ENCODE assay signal across 16 mouse cellular contexts in genomic region chr16:44204331-44204730, GRCm38 (mm10). TPM values are rescaled to one million over a fixed set of nuclear protein-coding genes. Genes with fewer than 3 reads are reported as not detected.
A peak's percentile ranks its signal among the peaks of the same experiment; 100 is the strongest.
DNase-seq lines count a peak whose midpoint lies in the region; ATAC-seq and TF ChIP-seq lines count a peak whose summit lies in the region.
"Had no signal": no experiment of that assay in that cellular context is flagged by ENCODE, and none has a peak within 500 bp of the region (broad histone marks: within the 10 kb centered on the region; RNA-seq: fewer than 3 reads in every experiment).

No protein-coding gene starts in this region.

- no peak overlapping the region for H3K27ac ChIP-seq in embryonic facial prominence, embryonic 14.5 days (replicated peaks; ENCODE audit: low read depth, low read length)
- H3K27ac ChIP-seq in embryonic facial prominence, embryonic 10.5 days (replicated peaks) = no peak overlapping the region
- no peak overlapping the region for H3K27ac ChIP-seq in lung, embryonic 16.5 days (ENCODE audit: low read length)
- H3K27ac ChIP-seq in layer of hippocampus, adult 2 months = peak overlapping the region; percentile 77; the same call in 1 of the 2 replicates
- H3K27ac ChIP-seq: embryonic facial prominence, embryonic 13.5 days; limb, embryonic 12.5 days; midbrain, embryonic 12.5 days had no signal

- H3K4me3 ChIP-seq in embryonic facial prominence, embryonic 14.5 days (ENCODE audit: low read depth, low read length) = no peak overlapping the region
- H3K4me3 ChIP-seq in embryonic facial prominence, embryonic 10.5 days = no peak overlapping the region
- H3K4me3 ChIP-seq in lung, embryonic 16.5 days (ENCODE audit: low read length) = no peak overlapping the region
- H3K4me3 ChIP-seq in lung, adult 2 months (replicated peaks; ENCODE audit: extremely low read depth, low read depth, low read length) = no peak overlapping the region
- no peak overlapping the region for H3K4me3 ChIP-seq in layer of hippocampus, adult 2 months
- H3K4me3 ChIP-seq: embryonic facial prominence, embryonic 13.5 days; limb, embryonic 12.5 days; midbrain, embryonic 12.5 days had no signal

- no peaks in the 10 kb centered on the region for H3K27me3 ChIP-seq in embryonic facial prominence, embryonic 14.5 days (replicated peaks; ENCODE audit: control insufficient read depth, insufficient read depth, low read length)
- no peaks in the 10 kb centered on the region for H3K27me3 ChIP-seq in embryonic facial prominence, embryonic 10.5 days (replicated peaks; ENCODE audit: low read depth, poor library complexity, severe bottlenecking)
- no peaks in the 10 kb centered on the region for H3K27me3 ChIP-seq in lung, embryonic 16.5 days (ENCODE audit: control insufficient read depth, insufficient read depth, low read depth, low read length)
- H3K27me3 ChIP-seq: embryonic facial prominence, embryonic 13.5 days; limb, embryonic 12.5 days; midbrain, embryonic 12.5 days had no signal

- no peak for TF ChIP-seq POLR2A in lung, adult 2 months (IDR thresholded peaks at IDR 0.05; ENCODE audit: borderline replicate concordance, extremely low read depth, low read depth, low read length)

- no peak for DNase-seq in embryonic facial prominence, embryonic 14.5 days (ENCODE audit: low spot score)
- DNase-seq in embryonic facial prominence, embryonic 10.5 days (ENCODE audit: low spot score) = no peak
- no peak for DNase-seq in lung, adult 2 months
- DNase-seq in layer of hippocampus, adult 2 months (ENCODE audit: low spot score in 2 of 2) = peak; percentile 71 to 74
- DNase-seq in skeletal muscle tissue, adult 2 months (ENCODE audit: low read depth, low spot score) = peak; percentile 49
- no peak for DNase-seq in kidney, postnatal 36 days
- no peak for DNase-seq in right cerebral cortex, postnatal 10 days (ENCODE audit: low spot score in 2 of 2)
- DNase-seq: adrenal gland, adult 8-10 months; kidney, postnatal 25 days; lung, embryonic 14.5 days; thymus, adult 18-20 months had no signal

- ATAC-seq in embryonic facial prominence, embryonic 14.5 days (ENCODE audit: low read depth) = peak; percentile 47; the same call in 1 of the 2 replicates
- ATAC-seq in lung, embryonic 16.5 days (ENCODE audit: low read depth) = 0 out of 2 replicates have a peak, but pooled peaks have one; percentile 34
- ATAC-seq: intestine, embryonic 16.5 days had no signal

- H3K9me3 ChIP-seq in embryonic facial prominence, embryonic 14.5 days (ENCODE audit: control insufficient read depth, low read length) = no peaks in the 10 kb centered on the region
- no peaks in the 10 kb centered on the region for H3K9me3 ChIP-seq in embryonic facial prominence, embryonic 10.5 days
- H3K9me3 ChIP-seq in lung, embryonic 16.5 days (ENCODE audit: control insufficient read depth, low read length) = no peaks in the 10 kb centered on the region
- H3K9me3 ChIP-seq: embryonic facial prominence, embryonic 13.5 days; limb, embryonic 12.5 days; midbrain, embryonic 12.5 days had no signal

- H3K4me2 ChIP-seq in embryonic facial prominence, embryonic 14.5 days (ENCODE audit: low read depth, low read length) = no peak overlapping the region
- H3K4me2 ChIP-seq in lung, embryonic 16.5 days (ENCODE audit: low read depth, low read length) = no peak overlapping the region
- H3K4me2 ChIP-seq: embryonic facial prominence, embryonic 13.5 days; limb, embryonic 12.5 days; lung, embryonic 14.5 days; midbrain, embryonic 12.5 days had no signal

- WGBS in embryonic facial prominence, embryonic 14.5 days = 88% methylated on average over 6 of the region's 6 CpGs
- 92% methylated on average over 6 of the region's 6 CpGs for WGBS in embryonic facial prominence, embryonic 10.5 days
- 63% methylated on average over 6 of the region's 6 CpGs for WGBS in lung, embryonic 16.5 days
- 60% methylated on average over 6 of the region's 6 CpGs for WGBS in lung, adult 2 months

- no peak for TF ChIP-seq CTCF in lung, adult 2 months (IDR thresholded peaks at IDR 0.05; ENCODE audit: insufficient read depth, low read length)
- no peak for TF ChIP-seq CTCF in layer of hippocampus, adult 2 months (conservative IDR thresholded peaks at IDR 0.05)

- no peak overlapping the region for H3K9ac ChIP-seq in embryonic facial prominence, embryonic 14.5 days (ENCODE audit: low read depth, low read length)
- no peak overlapping the region for H3K9ac ChIP-seq in lung, embryonic 16.5 days (ENCODE audit: low read length)
- H3K9ac ChIP-seq: embryonic facial prominence, embryonic 13.5 days; limb, embryonic 12.5 days; lung, embryonic 14.5 days; midbrain, embryonic 12.5 days had no signal

- H3K4me1 ChIP-seq in embryonic facial prominence, embryonic 14.5 days (ENCODE audit: control insufficient read depth, insufficient read depth, low read length) = no peaks in the 10 kb centered on the region
- H3K4me1 ChIP-seq in embryonic facial prominence, embryonic 10.5 days = peaks cover 9% of the 10 kb centered on the region
- no peaks in the 10 kb centered on the region for H3K4me1 ChIP-seq in lung, embryonic 16.5 days (replicated peaks; ENCODE audit: control insufficient read depth, insufficient read depth, low read length)
- no peaks in the 10 kb centered on the region for H3K4me1 ChIP-seq in lung, adult 2 months (ENCODE audit: control insufficient read depth, insufficient read depth, low read length)
- H3K4me1 ChIP-seq: embryonic facial prominence, embryonic 13.5 days; limb, embryonic 12.5 days; midbrain, embryonic 12.5 days had no signal

- H3K36me3 ChIP-seq in embryonic facial prominence, embryonic 14.5 days (ENCODE audit: control insufficient read depth, insufficient read depth, low read length) = peaks cover 68% of the 10 kb centered on the region
- H3K36me3 ChIP-seq in embryonic facial prominence, embryonic 10.5 days (replicated peaks) = peaks cover 84% of the 10 kb centered on the region
- H3K36me3 ChIP-seq in lung, embryonic 16.5 days (ENCODE audit: control insufficient read depth, insufficient read depth, low read length) = peaks cover 10% of the 10 kb centered on the region

RNA-seq across cellular contexts. Expression of gene Usf3, which starts 31.3 kb away (rescaled TPM):
- polyA plus RNA-seq in embryonic facial prominence, embryonic 14.5 days (2014; fragmentation: Nextera tagmentation; extraction: Ambion mirVana) = 4.7 and 5.5 TPM in 2 replicates
- 2.6 TPM in 2 replicates for polyA plus RNA-seq in embryonic facial prominence, embryonic 10.5 days (2016; fragmentation: Nextera tagmentation; extraction: Ambion mirVana)
- 2.8 and 3.2 TPM in 2 replicates for polyA plus RNA-seq in lung, embryonic 16.5 days (2015; fragmentation: Nextera tagmentation; extraction: Ambion mirVana)
- 6.8 and 10.9 TPM in 2 replicates for polyA plus RNA-seq in lung, adult 2 months (2012; rRNA removed)
- total RNA-seq in layer of hippocampus, adult 2 months (2021) = 10 to 100 TPM; 41.4 to 43.0 TPM

Comparison
In these comparisons a context has a peak if more than half of its experiments do, and no peak if none do; other contexts are left out.
1. DNase-seq: peak in layer of hippocampus, adult 2 months (2 of 2) and skeletal muscle tissue, adult 2 months (single experiment); none in embryonic facial prominence, embryonic 14.5 days (single experiment), embryonic facial prominence, embryonic 10.5 days (single experiment), lung, adult 2 months (single experiment), kidney, postnatal 36 days (0 of 2) and right cerebral cortex, postnatal 10 days (0 of 2).